23 mouse cellular contexts compared by ENCODE assay signal in the genomic region with DNA sequence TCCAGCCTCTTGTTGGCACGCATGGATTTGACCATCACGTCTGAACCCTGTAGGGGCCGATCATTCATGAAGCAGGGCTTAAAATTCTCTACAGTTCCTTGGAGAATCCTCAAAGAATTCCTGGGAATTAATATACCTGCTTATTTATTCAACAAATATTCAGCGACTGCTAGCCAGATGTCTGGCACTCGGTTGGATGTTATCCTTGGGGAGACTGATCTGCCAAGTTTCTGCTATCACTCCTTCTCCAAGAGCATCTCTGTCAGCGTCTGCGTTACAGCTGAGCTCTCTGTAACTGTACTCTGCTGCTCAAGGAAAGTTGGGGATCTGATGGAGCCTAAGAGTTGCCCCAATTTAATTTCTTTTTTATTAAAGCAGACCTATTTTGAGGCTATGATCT. TPM values are rescaled to one million over a fixed set of nuclear protein-coding genes. Genes with fewer than 3 reads are reported as not detected.
DNase-seq lines count a peak whose midpoint lies in the region; ATAC-seq and TF ChIP-seq lines count a peak whose summit lies in the region.
"Had no signal": no experiment of that assay in that cellular context is flagged by ENCODE, and none has a peak within 500 bp of the region (broad histone marks: within the 10 kb centered on the region; RNA-seq: fewer than 3 reads in every experiment).

No protein-coding gene starts in this region.

- 43% methylated on average over 7 of the region's 7 CpGs for WGBS in embryonic facial prominence, embryonic 13.5 days
- 65% methylated on average over 7 of the region's 7 CpGs for WGBS in embryonic facial prominence, embryonic 10.5 days
- 42% methylated on average over 7 of the region's 7 CpGs for WGBS in heart, embryonic 13.5 days
- 29% methylated on average over 7 of the region's 7 CpGs for WGBS in lung, embryonic 14.5 days
- 25% methylated on average over 7 of the region's 7 CpGs for WGBS in limb, embryonic 15.5 days

- H3K9ac ChIP-seq in embryonic facial prominence, embryonic 13.5 days, result no peak overlapping the region
- H3K9ac ChIP-seq in heart, embryonic 13.5 days, result no peak overlapping the region; the same call in 1 of the 2 replicates
- no peak overlapping the region for H3K9ac ChIP-seq in lung, embryonic 14.5 days
- no peak overlapping the region for H3K9ac ChIP-seq in limb, embryonic 15.5 days
- H3K9ac ChIP-seq: forebrain, embryonic 12.5 days; midbrain, embryonic 12.5 days; neural tube, embryonic 13.5 days had no signal

- no peaks in the 10 kb centered on the region for H3K9me3 ChIP-seq in embryonic facial prominence, embryonic 13.5 days
- H3K9me3 ChIP-seq in embryonic facial prominence, embryonic 10.5 days, result no peaks in the 10 kb centered on the region
- no peaks in the 10 kb centered on the region for H3K9me3 ChIP-seq in heart, embryonic 13.5 days
- H3K9me3 ChIP-seq in lung, embryonic 14.5 days (ENCODE audit: low read depth, low read length), result no peaks in the 10 kb centered on the region
- no peaks in the 10 kb centered on the region for H3K9me3 ChIP-seq in limb, embryonic 15.5 days
- H3K9me3 ChIP-seq: forebrain, embryonic 12.5 days; midbrain, embryonic 12.5 days; neural tube, embryonic 13.5 days had no signal

- H3K4me3 ChIP-seq in embryonic facial prominence, embryonic 13.5 days, result no peak overlapping the region
- no peak overlapping the region for H3K4me3 ChIP-seq in embryonic facial prominence, embryonic 10.5 days
- H3K4me3 ChIP-seq in heart, embryonic 13.5 days, result no peak overlapping the region
- no peak overlapping the region for H3K4me3 ChIP-seq in lung, embryonic 14.5 days (ENCODE audit: low read depth, low read length)
- H3K4me3 ChIP-seq in limb, embryonic 15.5 days, result no peak overlapping the region
- H3K4me3 ChIP-seq: forebrain, embryonic 12.5 days; layer of hippocampus, adult 2 months; midbrain, embryonic 12.5 days; neural tube, embryonic 13.5 days had no signal

- ATAC-seq in embryonic facial prominence, embryonic 13.5 days (ENCODE audit: insufficient number of reproducible peaks, insufficient read depth, low FRiP score, low TSS enrichment, low read depth), result no peak
- ATAC-seq in heart, embryonic 13.5 days (ENCODE audit: extremely low read depth, insufficient number of reproducible peaks, low FRiP score, low TSS enrichment), result no peak
- peak; percentile 39; the same call in 1 of the 2 replicates for ATAC-seq in lung, embryonic 14.5 days (ENCODE audit: insufficient read depth)
- ATAC-seq in limb, embryonic 15.5 days (ENCODE audit: insufficient number of reproducible peaks, low FRiP score, low TSS enrichment, low read depth), result 0 out of 2 replicates have a peak, but pooled peaks have one; percentile 36
- ATAC-seq: activated CD4-positive, CD25-positive, alpha-beta regulatory T cell, adult 4 months; lung, postnatal 0 days had no signal

- peak overlapping the region; percentile 60 for H3K27ac ChIP-seq in embryonic facial prominence, embryonic 13.5 days
- no peak overlapping the region for H3K27ac ChIP-seq in embryonic facial prominence, embryonic 10.5 days (replicated peaks)
- H3K27ac ChIP-seq in heart, embryonic 13.5 days (replicated peaks), result peak overlapping the region; percentile 90
- H3K27ac ChIP-seq in lung, embryonic 14.5 days (ENCODE audit: low read depth), result peak overlapping the region; percentile 63
- H3K27ac ChIP-seq in limb, embryonic 15.5 days, result peak overlapping the region; percentile 61
- H3K27ac ChIP-seq: forebrain, embryonic 12.5 days; layer of hippocampus, adult 2 months; midbrain, embryonic 12.5 days; neural tube, embryonic 13.5 days had no signal

- H3K4me1 ChIP-seq in embryonic facial prominence, embryonic 13.5 days, result peaks cover 47% of the 10 kb centered on the region
- peaks cover 40% of the 10 kb centered on the region for H3K4me1 ChIP-seq in embryonic facial prominence, embryonic 10.5 days
- peaks cover 54% of the 10 kb centered on the region for H3K4me1 ChIP-seq in heart, embryonic 13.5 days
- H3K4me1 ChIP-seq in lung, embryonic 14.5 days (ENCODE audit: insufficient read depth), result peaks cover 35% of the 10 kb centered on the region
- peaks cover 41% of the 10 kb centered on the region for H3K4me1 ChIP-seq in limb, embryonic 15.5 days

- no peak for TF ChIP-seq CTCF in lung, embryonic 14.5 days (IDR thresholded peaks at IDR 0.05; ENCODE audit: low read depth)

- H3K27me3 ChIP-seq in embryonic facial prominence, embryonic 13.5 days, result no peaks in the 10 kb centered on the region
- H3K27me3 ChIP-seq in embryonic facial prominence, embryonic 10.5 days (replicated peaks; ENCODE audit: low read depth, poor library complexity, severe bottlenecking), result no peaks in the 10 kb centered on the region
- H3K27me3 ChIP-seq in heart, embryonic 13.5 days (replicated peaks), result no peaks in the 10 kb centered on the region
- H3K27me3 ChIP-seq in lung, embryonic 14.5 days (ENCODE audit: insufficient read depth, low read length), result no peaks in the 10 kb centered on the region
- no peaks in the 10 kb centered on the region for H3K27me3 ChIP-seq in limb, embryonic 15.5 days
- H3K27me3 ChIP-seq: forebrain, embryonic 12.5 days had no signal

- DNase-seq in embryonic facial prominence, embryonic 10.5 days (ENCODE audit: low spot score), result no peak
- DNase-seq in heart, adult 18-20 months, result no peak
- DNase-seq in lung, embryonic 14.5 days, result peak; percentile 78
- no peak for DNase-seq in lung, postnatal 14 days
- DNase-seq in kidney, postnatal 14 days, result no peak
- DNase-seq: adrenal gland, postnatal 10 days; heart, postnatal 10 days; kidney, adult 18-20 months; kidney, postnatal 10 days; layer of hippocampus, postnatal 36 days; right cerebral cortex, adult 18-20 months; thymus, postnatal 36 days had no signal

- H3K4me2 ChIP-seq in embryonic facial prominence, embryonic 13.5 days, result no peak overlapping the region
- peak overlapping the region; percentile 60 for H3K4me2 ChIP-seq in heart, embryonic 13.5 days
- 0 out of 2 replicates have a peak overlapping the region, but pooled peaks have one; percentile 24 for H3K4me2 ChIP-seq in lung, embryonic 14.5 days
- H3K4me2 ChIP-seq in limb, embryonic 15.5 days, result no peak overlapping the region
- H3K4me2 ChIP-seq: forebrain, embryonic 12.5 days; liver, embryonic 11.5 days; midbrain, embryonic 12.5 days; neural tube, embryonic 13.5 days had no signal

- no peaks in the 10 kb centered on the region for H3K36me3 ChIP-seq in embryonic facial prominence, embryonic 13.5 days
- no peaks in the 10 kb centered on the region for H3K36me3 ChIP-seq in embryonic facial prominence, embryonic 10.5 days (replicated peaks)
- no peaks in the 10 kb centered on the region for H3K36me3 ChIP-seq in heart, embryonic 13.5 days
- H3K36me3 ChIP-seq in lung, embryonic 14.5 days (ENCODE audit: insufficient read depth), result no peaks in the 10 kb centered on the region
- no peaks in the 10 kb centered on the region for H3K36me3 ChIP-seq in limb, embryonic 15.5 days
- H3K36me3 ChIP-seq: forebrain, embryonic 12.5 days; midbrain, embryonic 12.5 days; neural tube, embryonic 13.5 days had no signal

RNA-seq across cellular contexts. Expression of a gene that starts 25.5 kb away (rescaled TPM):
- polyA plus RNA-seq in embryonic facial prominence, embryonic 13.5 days (2015; fragmentation: Nextera tagmentation; extraction: Ambion mirVana), result 18.7 and 19.0 TPM in 2 replicates
- polyA plus RNA-seq in embryonic facial prominence, embryonic 10.5 days (2016; fragmentation: Nextera tagmentation; extraction: Ambion mirVana), result 16.5 and 17.2 TPM in 2 replicates
- 9.5 and 10.6 TPM in 2 replicates for polyA plus RNA-seq in heart, embryonic 13.5 days (2015; fragmentation: Nextera tagmentation; extraction: Ambion mirVana)
- total RNA-seq in heart, adult 18-20 months (2021), result under 1 TPM; 0.36 to 0.40 TPM
- 21.2 and 21.3 TPM in 2 replicates for polyA plus RNA-seq in lung, embryonic 14.5 days (2014; fragmentation: Nextera tagmentation; extraction: Ambion mirVana)
- 10.3 and 12.7 TPM in 2 replicates for polyA plus RNA-seq in limb, embryonic 15.5 days (2015; fragmentation: Nextera tagmentation; extraction: Ambion mirVana)
- total RNA-seq: megakaryocyte progenitor cell, adult 5-6 weeks had no signal

Comparison
In these comparisons a context has a peak if more than half of its experiments do, and no peak if none do; other contexts are left out.
1. ATAC-seq: peak in lung, embryonic 14.5 days (single experiment) and limb, embryonic 15.5 days (single experiment); none in embryonic facial prominence, embryonic 13.5 days (single experiment) and heart, embryonic 13.5 days (single experiment).
2. H3K4me2 ChIP-seq: peak in heart, embryonic 13.5 days (single experiment) and lung, embryonic 14.5 days (single experiment); none in embryonic facial prominence, embryonic 13.5 days (single experiment) and limb, embryonic 15.5 days (single experiment).